Comparison of ENCODE assay signal across 1 mouse cellular context in genomic region chr11:88067191-88067585, GRCm38 (mm10).
TF ChIP-seq lines count a peak whose summit lies in the region.

No protein-coding gene starts in this region.

TF ChIP-seq in MEL, 35 proteins besides CTCF, POLR2A, EP300 and RAD21 (continued from another document):
- TF ChIP-seq TCF12 (IDR thresholded peaks at IDR 0.05; ENCODE audit: low read depth, low read length) (no peak), MEF2A (IDR thresholded peaks at IDR 0.05; ENCODE audit: extremely low read depth, insufficient replicate concordance, low read depth, low read length, poor library complexity, severe bottlenecking) (no peak), POLR2AphosphoS2 (IDR thresholded peaks at IDR 0.05; ENCODE audit: low read length) (no peak; the same call in 1 of the 2 replicates), MYC (IDR thresholded peaks at IDR 0.05; ENCODE audit: low read depth, low read length) (no peak), BHLHE40 (IDR thresholded peaks at IDR 0.05; ENCODE audit: borderline replicate concordance, low read depth, low read length) (no peak), GATA1 (IDR thresholded peaks at IDR 0.05; ENCODE audit: low read depth, low read length) (no peak), ELF1 (IDR thresholded peaks at IDR 0.05; ENCODE audit: low read depth, low read length) (no peak), MAX (IDR thresholded peaks at IDR 0.05; ENCODE audit: low read length) (no peak), MAFK (IDR thresholded peaks at IDR 0.05; ENCODE audit: borderline replicate concordance, low read depth, low read length) (no peak), CHD2 (IDR thresholded peaks at IDR 0.05; ENCODE audit: low read length) (no peak)
TF ChIP-seq in MEL: peak in this region for 0.
